Mouse (Mus musculus): ENCODE data around the gene Sdhd. TPM values are rescaled to one million over a fixed set of nuclear protein-coding genes. Genes with fewer than 3 reads are reported as not detected.

Gene Sdhd
- polyA plus RNA-seq, 1 experiment from 2014 or later, result 503 TPM

DNA sequence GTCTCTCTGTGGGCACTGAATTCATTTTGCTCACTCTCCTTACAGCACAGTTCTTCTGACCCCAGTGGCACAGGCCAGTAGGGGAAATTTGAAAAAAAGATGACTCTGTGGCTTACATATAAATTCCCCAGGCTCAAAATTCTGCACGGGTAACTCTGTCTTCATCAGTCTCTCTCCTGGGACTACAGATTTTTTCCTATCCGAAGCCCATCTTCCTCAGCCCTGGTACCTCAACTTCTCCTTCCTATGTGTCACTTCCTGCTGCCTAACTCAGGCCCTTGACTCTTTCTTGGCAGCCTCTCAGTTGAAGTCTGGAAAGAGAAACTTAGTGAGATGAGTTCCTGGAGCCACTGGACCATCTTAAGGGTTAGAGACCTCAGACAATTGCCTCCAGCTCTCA is 50.1 kb downstream of the Sdhd start:
- H3K9me3 ChIP-seq (ENCODE audit: control insufficient read depth, low read length), result no peaks in the 10 kb centered on the region
- no peak overlapping the region for H3K4me2 ChIP-seq
- no peak overlapping the region for H3K4me3 ChIP-seq (ENCODE audit: low read depth, low read length)
- H3K4me1 ChIP-seq (replicated peaks; ENCODE audit: control insufficient read depth, insufficient read depth, low read length), result no peaks in the 10 kb centered on the region
- no peak for ATAC-seq (replicated peaks; ENCODE audit: low FRiP score)
- no peaks in the 10 kb centered on the region for H3K36me3 ChIP-seq (ENCODE audit: control insufficient read depth, insufficient read depth, low read length)
- H3K9ac ChIP-seq (ENCODE audit: low read depth, low read length), result no peak overlapping the region
- no peaks in the 10 kb centered on the region for H3K27me3 ChIP-seq (replicated peaks; ENCODE audit: control insufficient read depth, insufficient read depth, low read length)
- no peak overlapping the region for H3K27ac ChIP-seq (ENCODE audit: low read depth, low read length)
- no peak for DNase-seq (ENCODE audit: low spot score)
- WGBS, result 50% methylated on average over 2 of the region's 2 CpGs

DNA sequence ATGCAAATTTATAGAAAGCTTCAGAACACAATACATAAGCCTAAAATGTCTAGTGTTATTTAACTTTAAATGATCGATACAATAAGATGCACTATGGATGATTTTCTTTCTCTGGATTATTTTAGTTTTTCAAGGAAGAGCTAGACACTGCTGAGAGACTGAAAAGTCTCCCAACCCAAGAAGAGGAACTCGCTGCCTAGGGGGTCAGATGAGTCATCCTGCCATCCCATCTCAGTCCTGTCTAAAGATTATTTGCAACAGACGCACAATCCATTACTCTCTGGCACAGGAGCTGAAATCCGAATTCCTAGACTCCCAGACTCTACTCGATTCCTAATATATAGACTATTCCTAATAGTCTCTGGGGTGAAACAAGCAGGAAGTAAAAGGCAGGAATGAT is 51.4 kb downstream of the Sdhd start:
- 50% methylated on average over 5 of the region's 5 CpGs for WGBS
- H3K4me1 ChIP-seq (replicated peaks; ENCODE audit: control insufficient read depth, insufficient read depth, low read length), result no peaks in the 10 kb centered on the region
- H3K27me3 ChIP-seq (replicated peaks; ENCODE audit: control insufficient read depth, insufficient read depth, low read length), result no peaks in the 10 kb centered on the region
- H3K9ac ChIP-seq (ENCODE audit: low read depth, low read length), result no peak overlapping the region
- H3K4me2 ChIP-seq, result no peak overlapping the region
- no peak overlapping the region for H3K27ac ChIP-seq (ENCODE audit: low read depth, low read length)
- H3K36me3 ChIP-seq (ENCODE audit: control insufficient read depth, insufficient read depth, low read length), result no peaks in the 10 kb centered on the region
- no peak for ATAC-seq (replicated peaks; ENCODE audit: low FRiP score)
- no peaks in the 10 kb centered on the region for H3K9me3 ChIP-seq (ENCODE audit: control insufficient read depth, low read length)
- no peak overlapping the region for H3K4me3 ChIP-seq (ENCODE audit: low read depth, low read length)
- no peak for DNase-seq (ENCODE audit: low spot score)

DNA sequence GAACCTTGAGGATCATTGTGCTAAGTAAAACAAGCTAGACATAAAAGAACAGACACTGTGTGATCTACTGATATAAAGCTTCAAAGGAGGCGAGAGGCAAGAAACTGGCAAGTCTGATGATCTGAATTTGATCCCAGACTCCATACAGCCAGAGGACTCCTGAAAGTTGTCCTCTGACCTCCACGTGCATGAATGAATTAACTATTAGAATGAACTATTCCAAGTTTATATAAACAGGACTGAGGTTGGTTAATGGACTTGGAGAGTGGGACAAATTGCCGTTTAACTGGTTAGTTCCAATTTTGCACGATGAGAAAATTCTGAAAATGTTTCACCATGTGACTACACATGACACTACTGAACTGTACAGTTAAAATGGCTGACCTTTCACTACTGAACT is 54.7 kb downstream of the Sdhd start:
- no peak overlapping the region for H3K4me3 ChIP-seq (ENCODE audit: low read depth, low read length)
- no peak for ATAC-seq (replicated peaks; ENCODE audit: low FRiP score)

DNA sequence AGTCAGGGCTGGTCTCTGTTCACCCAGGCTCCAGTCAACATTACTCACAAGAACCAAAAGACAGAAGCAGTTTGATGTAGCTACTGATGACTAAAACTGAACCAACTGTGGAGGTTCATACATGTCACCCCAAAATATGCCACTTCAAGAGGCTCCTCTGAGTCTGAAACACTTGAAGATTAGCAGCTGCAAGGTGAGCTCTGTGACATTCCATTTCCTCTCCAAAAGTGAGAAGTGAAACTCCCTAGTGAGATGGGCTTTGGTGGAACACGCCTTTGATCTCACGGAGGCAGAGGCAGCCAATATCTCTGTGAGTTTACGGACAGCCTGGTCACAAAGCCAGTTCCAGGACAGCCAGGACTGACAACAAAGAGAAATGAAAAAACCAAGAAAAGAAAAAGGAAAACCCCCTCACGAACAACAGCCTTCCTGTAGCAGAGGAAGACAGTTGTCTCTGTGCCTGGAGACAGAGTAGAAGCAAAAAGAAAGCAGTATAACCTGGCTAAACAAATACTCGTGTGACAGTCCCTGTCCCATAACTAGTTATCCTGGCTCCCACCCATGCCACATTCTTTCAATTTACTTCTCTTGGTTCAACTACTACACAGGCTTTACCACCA is 55.6 kb downstream of the Sdhd start:
- whole genome bisulfite sequencing, result 42% methylated on average over 5 of the region's 5 CpGs
- no peaks in the 10 kb centered on the region for H3K36me3 ChIP-seq (ENCODE audit: control insufficient read depth, insufficient read depth, low read length)
- ATAC-seq (replicated peaks; ENCODE audit: low FRiP score) (no peak), DNase-seq (ENCODE audit: low spot score) (no peak)
- no peaks in the 10 kb centered on the region for H3K27me3 ChIP-seq (replicated peaks; ENCODE audit: control insufficient read depth, insufficient read depth, low read length)
- H3K9me3 ChIP-seq (ENCODE audit: control insufficient read depth, low read length), result no peaks in the 10 kb centered on the region
- H3K4me2 ChIP-seq, result no peak overlapping the region
- no peak overlapping the region for H3K9ac ChIP-seq (ENCODE audit: low read depth, low read length)
- no peaks in the 10 kb centered on the region for H3K4me1 ChIP-seq (replicated peaks; ENCODE audit: control insufficient read depth, insufficient read depth, low read length)
- H3K27ac ChIP-seq (ENCODE audit: low read depth, low read length), result no peak overlapping the region
- H3K4me3 ChIP-seq (ENCODE audit: low read depth, low read length), result no peak overlapping the region

More for the DNA sequence above, 54.7 kb downstream of the Sdhd start:
- Histone ChIP-seq H3K4me1 (replicated peaks; ENCODE audit: control insufficient read depth, insufficient read depth, low read length) (no peaks in the 10 kb centered on the region), H3K36me3 (ENCODE audit: control insufficient read depth, insufficient read depth, low read length) (no peaks in the 10 kb centered on the region), H3K9me3 (ENCODE audit: control insufficient read depth, low read length) (no peaks in the 10 kb centered on the region), H3K9ac (ENCODE audit: low read depth, low read length) (no peak overlapping the region), H3K27ac (ENCODE audit: low read depth, low read length) (no peak overlapping the region), H3K27me3 (replicated peaks; ENCODE audit: control insufficient read depth, insufficient read depth, low read length) (no peaks in the 10 kb centered on the region), H3K4me2 (no peak overlapping the region)
- 80% methylated on average over 4 of the region's 4 CpGs for WGBS
- no peak for DNase-seq (ENCODE audit: low spot score)

Other genes starting within 250 kb of the Sdhd start
- 0.53 and 0.55 TPM in 2 replicates for gene Plet1, start 109.3 kb downstream of the Sdhd start, polyA plus RNA-seq (2014; fragmentation: Nextera tagmentation; extraction: Ambion mirVana)
- gene Pts, start 75.1 kb downstream of the Sdhd start, polyA plus RNA-seq (2014; fragmentation: Nextera tagmentation; extraction: Ambion mirVana), result 69.4 and 70.1 TPM in 2 replicates
- 3.0 and 3.4 TPM in 2 replicates for gene Il18, start 49.0 kb downstream of the Sdhd start, polyA plus RNA-seq (2014; fragmentation: Nextera tagmentation; extraction: Ambion mirVana)
- 0.22 and 0.27 TPM in 2 replicates for gene Bco2, start 48.6 kb downstream of the Sdhd start, polyA plus RNA-seq (2014; fragmentation: Nextera tagmentation; extraction: Ambion mirVana)
- not detected in 2 replicates for gene Tex12, start 42.5 kb downstream of the Sdhd start, polyA plus RNA-seq (2014; fragmentation: Nextera tagmentation; extraction: Ambion mirVana)
- 301 and 312 TPM in 2 replicates for gene Timm8b, start 98 bp upstream of the Sdhd start, polyA plus RNA-seq (2014; fragmentation: Nextera tagmentation; extraction: Ambion mirVana)
- 3.3 and 4.2 TPM in 2 replicates for gene Pih1d2, start 13.5 kb upstream of the Sdhd start, polyA plus RNA-seq (2014; fragmentation: Nextera tagmentation; extraction: Ambion mirVana)
- gene Nkapd1, start 13.7 kb upstream of the Sdhd start, polyA plus RNA-seq (2014; fragmentation: Nextera tagmentation; extraction: Ambion mirVana), result 16.2 and 20.1 TPM in 2 replicates
- gene Dlat, start 56.0 kb upstream of the Sdhd start, polyA plus RNA-seq (2014; fragmentation: Nextera tagmentation; extraction: Ambion mirVana), result 77.3 and 83.7 TPM in 2 replicates
- 2.3 and 3.5 TPM in 2 replicates for gene Dixdc1, start 135.7 kb upstream of the Sdhd start, polyA plus RNA-seq (2014; fragmentation: Nextera tagmentation; extraction: Ambion mirVana)
- 2.6 and 4.5 TPM in 2 replicates for gene 2310030G06Rik, start 142.7 kb upstream of the Sdhd start, polyA plus RNA-seq (2014; fragmentation: Nextera tagmentation; extraction: Ambion mirVana)
- 8.0 and 13.7 TPM in 2 replicates for gene Cryab, start 147.5 kb upstream of the Sdhd start, polyA plus RNA-seq (2014; fragmentation: Nextera tagmentation; extraction: Ambion mirVana)
- gene Hspb2, start 148.5 kb upstream of the Sdhd start, polyA plus RNA-seq (2014; fragmentation: Nextera tagmentation; extraction: Ambion mirVana), result 1.3 and 2.3 TPM in 2 replicates
- 15.7 and 16.0 TPM in 2 replicates for gene Fdxacb1, start 164.4 kb upstream of the Sdhd start, polyA plus RNA-seq (2014; fragmentation: Nextera tagmentation; extraction: Ambion mirVana)
- gene Alg9, start 171.2 kb upstream of the Sdhd start, polyA plus RNA-seq (2014; fragmentation: Nextera tagmentation; extraction: Ambion mirVana), result 33.0 and 40.0 TPM in 2 replicates
- gene 1110032A03Rik, start 171.7 kb upstream of the Sdhd start, polyA plus RNA-seq (2014; fragmentation: Nextera tagmentation; extraction: Ambion mirVana), result 16.2 and 17.5 TPM in 2 replicates
- 143 and 172 TPM in 2 replicates for gene Ppp2r1b, start 241.5 kb upstream of the Sdhd start, polyA plus RNA-seq (2014; fragmentation: Nextera tagmentation; extraction: Ambion mirVana)